Mouse (Mus musculus) spleen, postnatal 10 days (tissue): ENCODE measurements around the gene Arnt2.

Experiments used
- DNase-seq, 2 experiments: peaks; one replicate each; pipeline ENCODE4 v3.0.0; 2021 to 2022; ENCODE audit warnings: low spot score in 2 of 2

Gene Arnt2

GRCm38 (mm10) chr7:84246878-84247277 is 163.1 kb downstream of the Arnt2 start:
- no peak for DNase-seq

- DNase-seq = no peak
These were observed 163.9 kb downstream of the Arnt2 start for GRCm38 (mm10) chr7:84246093-84246492.

GRCm38 (mm10) chr7:84240406-84240805 is 169.6 kb downstream of the Arnt2 start:
- DNase-seq = no peak

GRCm38 (mm10) chr7:84237655-84238054 is 172.3 kb downstream of the Arnt2 start:
- no peak for DNase-seq

- DNase-seq = no peak
These were observed 178.6 kb downstream of the Arnt2 start for GRCm38 (mm10) chr7:84231396-84231795.

GRCm38 (mm10) chr7:84227652-84228051 is 182.3 kb downstream of the Arnt2 start:
- no peak for DNase-seq

- no peak for DNase-seq
These were observed 183.1 kb downstream of the Arnt2 start for GRCm38 (mm10) chr7:84226909-84227308.

- no peak for DNase-seq
These were observed 197.9 kb downstream of the Arnt2 start for GRCm38 (mm10) chr7:84212112-84212511.

- DNase-seq = no peak
These were observed 199.2 kb downstream of the Arnt2 start for GRCm38 (mm10) chr7:84210585-84211291.

- no peak for DNase-seq
These were observed 206.0 kb downstream of the Arnt2 start for GRCm38 (mm10) chr7:84203981-84204380.

- DNase-seq = no peak
These were observed 208.6 kb downstream of the Arnt2 start for GRCm38 (mm10) chr7:84201151-84202068.

GRCm38 (mm10) chr7:84197208-84197860 is 212.6 kb downstream of the Arnt2 start:
- no peak for DNase-seq
